Mouse (Mus musculus) hematopoietic stem cell, adult 5-6 weeks (primary cell): ENCODE measurements at regions not wholly inside any gene's neighbourhood (a gene's known extent, or its start where the extent isn't known, plus 50 kb on each side); places are given as distances from the start of the nearest gene placed in this dataset.

Source experiments
- ATAC-seq, 2 experiments: fragments of 125-278 bp in 1 of 2; replicated peaks in 1 of 2; 2 replicates each; pipeline ENCODE4 v1.8.0; 2016 to 2017; ENCODE audit warnings: inconsistent platforms in 2 of 2, mild to moderate bottlenecking in 2 of 2, moderate number of reproducible peaks in 2 of 2, low read depth in 1 of 2, moderate TSS enrichment in 1 of 2; ENCODE audit not compliant: low FRiP score in 2 of 2, poor library complexity in 2 of 2, severe bottlenecking in 2 of 2, insufficient read depth in 1 of 2, low TSS enrichment in 1 of 2

DNA sequence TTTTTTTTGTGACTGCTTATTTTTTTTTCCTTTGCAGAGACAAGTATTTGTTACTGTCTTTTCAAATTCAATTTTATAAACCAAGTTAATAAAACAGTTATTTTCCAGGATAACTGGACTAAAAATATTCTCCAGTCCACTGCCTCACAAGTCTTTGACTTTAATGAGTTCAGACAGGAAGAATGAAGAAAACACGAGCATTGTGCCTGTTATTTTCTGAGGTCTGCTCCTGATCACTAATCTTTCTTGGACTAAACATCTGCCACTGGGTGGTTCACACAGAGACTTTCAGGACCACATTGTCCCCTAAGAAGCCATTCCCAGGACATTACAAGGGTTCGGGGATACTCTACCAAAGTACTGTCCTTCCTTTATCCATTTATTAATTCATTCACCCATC is 167.9 kb upstream of the Stac start:
- ATAC-seq, result no peak

DNA sequence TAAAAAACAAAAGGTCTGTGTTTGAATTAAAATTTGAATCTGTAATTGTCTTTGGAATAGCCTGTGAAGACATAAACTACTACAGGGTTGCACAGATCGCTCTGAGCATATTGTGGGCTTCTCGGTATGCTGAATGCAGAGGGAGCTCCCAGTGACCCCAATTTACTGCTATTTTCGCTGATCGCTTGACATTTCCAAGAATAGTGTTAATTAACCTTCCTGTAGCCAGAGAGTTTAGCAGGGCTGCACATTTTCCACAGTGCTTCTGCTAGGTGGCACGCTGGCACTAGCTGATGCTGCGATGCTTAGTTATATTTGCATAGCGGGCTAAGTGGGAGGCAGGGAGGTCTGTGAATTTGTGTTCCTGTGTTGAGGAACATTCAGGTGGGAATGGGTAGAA is 164.8 kb upstream of the Stac start:
- ATAC-seq, result no peak

DNA sequence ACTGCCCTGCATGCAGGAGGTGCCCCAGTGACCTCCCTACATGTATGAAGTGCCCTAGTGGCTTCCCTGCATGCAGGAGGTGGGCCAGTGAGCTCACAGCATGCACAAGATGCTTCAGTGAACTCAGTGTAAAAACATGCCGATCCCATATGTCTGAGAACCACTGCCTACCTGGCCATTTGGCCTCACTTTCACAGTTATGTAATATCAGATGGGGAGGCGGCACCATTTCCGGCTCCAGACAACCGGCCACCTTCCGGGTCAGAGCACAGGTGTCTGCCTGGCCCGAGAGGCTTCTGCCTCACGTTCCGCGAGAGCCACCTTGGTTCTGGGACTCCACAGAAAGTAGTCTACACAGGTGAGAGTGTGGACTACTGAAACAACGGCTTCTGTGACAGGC is 156.2 kb upstream of the Stac start:
- no peak for ATAC-seq

DNA sequence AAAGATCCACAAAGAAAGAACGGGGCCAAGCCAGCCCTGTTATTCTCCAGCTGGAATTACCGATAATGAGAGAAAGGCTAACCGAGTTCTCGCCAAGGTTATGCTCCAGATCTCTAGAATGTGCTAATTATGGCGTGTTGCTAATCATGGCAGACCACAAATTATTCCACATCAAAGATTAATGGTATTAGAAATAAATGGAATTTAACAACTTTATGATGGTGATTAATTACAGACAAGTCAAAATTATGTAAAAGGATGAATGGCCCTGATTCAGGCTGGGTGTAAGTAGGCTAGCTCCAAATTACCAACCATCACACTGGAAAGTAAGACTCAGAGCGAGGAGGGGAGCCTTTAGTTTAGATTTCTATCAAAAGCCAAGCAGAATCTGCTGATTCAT is 151.0 kb upstream of the Stac start:
- no peak for ATAC-seq

DNA sequence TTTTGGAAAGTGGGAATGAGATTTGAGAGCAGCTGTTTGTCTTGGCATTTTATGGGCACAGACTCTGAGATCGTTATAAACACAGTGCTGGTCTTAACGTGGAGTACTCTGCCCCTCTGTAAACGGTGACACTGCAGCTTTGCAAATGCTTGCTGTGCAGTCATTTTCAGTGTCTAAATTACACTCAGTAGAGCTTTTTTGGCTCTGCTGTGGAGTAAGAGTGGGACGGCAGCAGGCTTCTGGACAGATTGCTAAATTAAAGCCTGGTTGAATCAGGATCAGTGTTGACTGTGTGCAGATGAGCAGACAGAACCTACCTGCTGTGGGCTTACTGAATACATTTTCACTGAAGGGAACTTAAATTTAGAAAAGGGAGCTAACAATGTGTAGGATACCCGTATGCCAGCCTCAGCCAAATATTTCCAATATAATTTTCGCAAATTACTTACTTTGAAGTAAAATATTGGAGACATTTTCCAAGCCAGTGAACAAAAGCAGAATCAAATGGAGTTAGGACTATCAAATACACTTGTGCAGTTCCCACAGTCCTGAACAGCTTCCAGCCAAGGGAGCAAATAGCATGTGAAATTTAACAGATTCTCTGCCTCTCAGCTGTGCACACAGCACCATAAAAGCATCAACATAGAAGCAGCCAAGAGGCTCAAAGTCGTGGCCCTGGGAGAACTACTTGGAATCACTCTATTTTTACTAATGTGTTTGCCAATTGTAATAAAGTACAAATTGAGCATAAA is 148.1 kb upstream of the Stac start:
- ATAC-seq, result no peak

DNA sequence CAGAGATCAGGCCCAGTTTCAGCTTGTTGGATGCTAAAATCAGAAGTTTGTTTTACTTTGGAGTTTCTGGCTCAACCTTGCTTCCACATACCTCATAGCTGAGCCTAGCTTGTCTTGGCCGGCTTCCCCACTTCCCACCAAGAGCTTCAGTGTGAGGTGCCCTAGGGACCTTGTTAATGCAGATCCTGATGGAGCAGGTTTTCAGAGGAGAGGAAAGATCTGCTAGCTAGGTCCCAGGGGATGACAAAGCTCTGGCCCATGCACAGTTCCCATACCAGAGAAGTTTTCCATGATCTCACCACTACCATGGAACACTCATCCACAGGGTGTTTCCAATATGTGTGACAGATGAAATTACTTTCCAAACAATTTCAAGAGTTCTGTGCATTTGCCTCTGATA is 131.9 kb upstream of the Stac start:
- ATAC-seq, result no peak

DNA sequence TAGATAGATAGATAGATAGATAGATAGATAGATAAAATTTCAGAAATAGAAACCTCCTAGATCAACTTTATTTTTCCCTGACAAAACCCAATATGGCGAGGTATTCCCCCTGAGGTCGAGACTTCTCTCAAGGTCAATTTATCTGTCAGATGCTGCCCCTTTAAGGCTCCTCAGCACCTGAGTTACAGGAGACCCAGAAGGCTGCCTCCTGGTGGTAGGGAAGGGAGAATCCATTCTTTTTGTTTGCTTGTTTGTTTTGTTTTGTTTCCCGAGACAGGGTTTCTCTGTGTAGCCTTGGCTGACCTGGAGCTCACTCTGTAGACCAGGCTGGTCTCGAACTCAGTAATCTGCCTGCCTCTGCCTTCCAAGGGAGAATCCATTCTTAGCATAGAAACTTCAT is 127.3 kb upstream of the Stac start:
- no peak for ATAC-seq

DNA sequence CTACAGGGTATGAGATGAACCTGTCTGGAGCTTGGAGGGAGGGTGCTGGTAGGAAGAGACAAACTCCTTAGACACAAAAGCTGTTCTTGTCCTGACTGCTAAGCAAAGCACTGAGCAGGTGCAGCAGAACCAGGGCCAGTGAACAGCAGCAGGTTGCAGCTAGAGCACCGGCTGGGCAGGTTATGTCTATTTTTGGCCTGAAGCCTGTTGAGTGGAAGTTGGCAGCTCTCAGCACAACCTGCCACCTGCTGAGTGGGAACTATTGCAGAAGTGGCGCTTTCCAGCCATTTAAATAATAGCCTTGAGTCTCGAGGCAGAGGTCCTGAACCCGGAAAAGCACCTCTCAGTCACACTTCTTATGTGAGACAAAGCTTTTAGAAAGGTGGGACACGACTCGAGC is 114.8 kb upstream of the Stac start:
- no peak for ATAC-seq

DNA sequence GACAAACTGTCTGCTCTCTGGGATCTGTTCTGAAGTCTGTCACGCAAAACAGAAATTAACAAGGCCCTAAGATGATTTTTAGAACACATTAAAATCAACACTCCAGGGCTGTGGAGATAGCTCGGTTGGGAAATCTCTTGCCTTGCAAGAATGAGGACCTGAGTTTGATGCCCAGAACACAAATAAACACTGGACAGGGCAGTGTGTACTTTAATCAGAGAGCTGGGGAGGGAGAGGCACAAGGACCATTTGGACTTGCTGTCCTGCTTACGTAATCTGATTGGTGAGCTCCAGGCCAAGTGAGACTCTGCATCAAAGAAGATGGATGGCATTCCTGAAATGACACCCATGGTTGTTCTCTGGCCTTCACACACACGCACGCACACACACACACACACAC is 111.2 kb upstream of the Stac start:
- no peak for ATAC-seq

DNA sequence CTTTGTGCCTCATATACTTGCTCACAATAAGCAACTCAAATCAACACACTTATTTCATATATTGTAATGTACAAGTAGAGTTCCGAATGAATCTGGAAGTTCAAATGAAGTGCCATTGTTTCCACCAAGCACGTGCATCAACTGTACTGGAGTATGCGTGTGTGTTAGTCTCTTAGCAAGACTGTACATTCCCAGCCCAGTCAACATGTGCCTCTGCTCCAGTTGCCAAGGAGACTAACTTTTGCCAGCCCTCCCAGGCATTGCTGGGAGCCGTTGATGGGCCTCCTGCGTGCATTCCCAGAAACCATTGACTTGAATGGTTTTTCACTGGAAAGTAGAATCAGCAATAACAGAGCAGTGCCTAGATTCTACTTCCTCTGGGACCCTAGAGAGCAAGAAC is 110.7 kb upstream of the Stac start:
- no peak for ATAC-seq

DNA sequence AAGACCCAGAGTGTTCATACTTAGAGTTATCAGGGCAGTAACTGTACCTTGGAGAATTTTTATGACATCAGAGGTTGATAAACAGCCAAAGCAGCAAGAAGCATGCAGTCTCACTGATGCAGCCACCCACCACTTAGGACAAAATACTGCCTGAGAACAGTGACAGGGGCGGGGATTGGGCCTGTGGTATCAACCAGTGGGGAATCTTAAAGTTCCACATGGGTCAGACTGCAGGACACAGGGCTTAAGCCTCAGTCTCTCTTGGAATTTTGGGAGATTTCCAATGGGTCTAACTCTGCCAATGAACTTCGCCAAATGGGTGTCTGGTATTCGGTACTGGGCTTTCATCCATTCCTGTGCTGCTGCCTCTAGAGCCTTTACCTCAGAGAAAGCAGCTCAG is 88.8 kb upstream of the Stac start:
- ATAC-seq, result no peak

DNA sequence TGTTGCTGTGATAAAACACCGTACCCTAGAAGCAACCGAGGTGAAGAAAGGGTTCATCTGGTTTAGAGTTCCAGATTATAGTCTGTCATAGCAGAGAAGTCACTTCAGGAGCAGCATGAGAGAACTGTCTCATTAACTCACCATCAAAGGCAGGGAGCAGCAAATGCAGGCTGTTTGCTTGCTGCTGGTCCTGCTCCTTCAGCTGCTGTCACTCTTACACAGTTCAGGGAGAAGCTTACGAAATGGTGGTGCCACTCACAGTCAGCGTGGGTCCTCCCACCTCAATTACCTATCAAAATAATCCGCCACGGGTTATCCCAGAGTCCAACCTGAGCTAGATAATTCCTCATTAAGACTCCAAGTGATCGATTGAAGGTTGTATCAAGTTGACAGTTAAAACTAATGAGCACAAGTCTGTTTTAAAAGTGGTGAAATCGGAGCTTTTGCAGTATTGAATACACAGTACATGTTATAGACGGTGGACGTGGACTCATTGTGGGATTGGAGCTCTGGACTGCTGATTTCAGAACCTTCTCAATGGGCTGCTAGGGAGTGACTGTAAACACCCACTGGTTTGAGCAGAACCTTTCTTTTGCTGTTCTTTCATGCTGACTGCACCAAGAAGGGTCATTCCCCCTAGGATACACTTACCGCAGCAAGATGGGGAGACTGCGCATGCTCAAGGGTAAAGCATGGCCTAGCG is 87.4 kb upstream of the Stac start:
- no peak for ATAC-seq

DNA sequence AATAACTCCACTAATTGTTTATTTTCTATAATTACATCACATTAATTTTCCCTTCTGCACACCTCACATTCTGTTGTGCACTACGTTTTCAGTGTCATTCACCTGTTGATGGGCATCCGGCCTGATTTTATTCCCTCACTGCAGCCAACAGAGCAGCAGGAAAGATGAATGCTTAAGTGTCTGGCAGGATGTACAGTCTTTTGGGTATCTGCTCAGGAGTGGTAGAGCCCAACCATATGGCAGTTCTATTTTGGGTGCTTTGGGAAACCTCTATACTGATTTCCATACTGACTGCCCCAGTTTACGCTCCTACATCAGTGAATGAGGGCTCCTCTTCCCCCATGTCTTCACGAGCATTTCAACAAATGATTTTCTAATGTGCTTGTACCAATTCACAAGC is 84.1 kb upstream of the Stac start:
- ATAC-seq, result no peak

DNA sequence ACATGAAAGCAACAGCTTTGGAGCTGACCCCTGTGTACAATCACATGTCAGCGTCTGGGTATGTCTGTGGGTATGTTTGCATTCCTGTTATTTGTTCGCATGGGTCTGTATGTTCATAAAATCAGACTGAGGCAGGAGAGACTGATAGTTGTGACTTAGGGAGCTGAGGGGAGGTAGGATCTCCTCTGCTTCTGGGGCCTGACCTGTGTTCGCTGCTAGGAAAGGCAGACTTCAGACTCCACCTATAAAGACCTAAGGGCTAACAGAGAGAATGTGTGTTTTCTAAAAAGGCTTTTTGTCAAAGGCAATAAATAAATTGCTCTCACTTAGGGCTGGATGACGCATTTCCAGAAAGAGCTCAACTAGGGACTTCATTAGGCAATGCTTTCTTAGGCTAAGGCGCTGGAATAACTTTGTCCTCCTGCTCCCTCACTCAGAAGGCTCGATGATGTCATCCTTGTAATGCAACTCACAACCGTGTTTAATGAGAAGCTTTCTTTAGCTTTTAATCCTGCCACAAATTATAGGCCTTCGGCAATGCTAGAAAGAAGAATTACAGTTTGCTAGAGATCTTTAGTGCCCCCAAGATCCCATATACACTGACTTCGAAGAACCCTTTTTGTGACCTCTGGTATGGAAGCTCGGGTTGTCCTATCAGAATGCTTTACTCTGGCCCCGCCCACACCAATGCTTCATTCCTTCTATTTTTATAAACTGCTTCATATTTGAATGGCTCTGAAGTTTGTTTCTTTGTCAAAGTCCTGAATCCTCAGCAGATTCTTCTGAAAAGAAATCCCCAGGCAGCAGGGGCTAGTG is 72.7 kb upstream of the Stac start:
- no peak for ATAC-seq

DNA sequence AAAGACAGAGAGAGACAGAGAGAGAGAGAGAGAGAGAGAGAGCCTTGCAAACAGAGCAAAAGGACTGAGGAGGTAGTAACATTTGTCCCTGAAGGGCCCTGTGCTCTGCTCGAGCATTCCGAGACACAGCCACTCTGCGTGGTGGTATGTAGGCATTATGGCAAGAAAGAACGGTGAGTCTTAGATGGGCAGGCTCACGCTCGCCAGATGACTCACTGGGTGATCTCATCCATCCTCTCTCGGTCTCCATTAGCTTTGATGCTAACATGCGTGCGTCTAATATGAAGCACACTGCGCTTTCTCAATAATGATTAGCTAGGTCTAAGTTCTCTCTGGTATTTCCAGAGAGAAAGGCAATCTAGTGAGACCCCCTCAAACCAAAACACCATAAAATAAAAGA is 65.1 kb upstream of the Stac start:
- no peak for ATAC-seq

DNA sequence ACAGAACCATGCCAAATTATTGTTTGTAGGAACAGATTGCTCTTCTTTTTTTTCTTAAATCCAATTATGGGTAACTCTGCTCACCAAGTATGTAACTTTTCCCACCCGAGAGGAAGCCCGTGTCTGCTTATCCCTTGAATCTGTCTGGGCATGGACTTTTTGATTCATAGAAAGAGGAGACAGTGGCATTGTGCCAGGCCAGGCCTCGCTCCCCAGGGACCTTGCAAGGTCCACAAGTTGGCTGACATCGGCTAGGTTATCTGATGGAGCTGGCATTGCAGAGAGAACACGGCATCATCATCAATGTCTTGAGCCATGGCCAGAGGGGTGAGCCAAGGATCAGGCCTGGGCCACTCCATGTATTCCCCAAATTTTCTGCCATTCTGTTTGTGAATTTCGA is 56.0 kb upstream of the Stac start:
- ATAC-seq, result no peak

DNA sequence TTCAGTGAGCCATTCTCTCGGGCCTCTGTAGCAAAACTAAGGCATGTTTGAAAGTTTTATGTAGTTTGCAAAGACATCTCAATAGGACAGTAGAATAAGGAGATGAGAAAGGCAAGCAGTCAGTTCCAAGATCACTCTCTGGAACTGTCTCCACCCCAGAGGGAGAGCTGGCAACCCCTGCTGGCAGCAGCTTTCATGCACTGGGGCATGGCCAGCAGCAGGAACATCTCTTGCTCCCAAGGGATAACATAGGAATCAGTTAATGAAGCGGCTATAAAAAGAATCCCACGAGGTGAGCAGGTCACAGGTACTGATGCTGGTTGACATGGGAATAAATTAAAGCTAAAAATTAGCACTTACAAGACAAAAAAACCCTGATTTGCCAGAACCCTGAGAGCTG is 55.1 kb upstream of the Stac start:
- no peak for ATAC-seq
